Mouse (Mus musculus) CH12F3 (cell line): Measurements from ENCODE around the gene Fcgr2b.

Experiments used
- in situ Hi-C: fragments of 300-500 bp; cut with MboI; formaldehyde crosslinking; loops from 2 replicates; pipeline ENCODE4 v1.14.3; 2020; ENCODE audit warnings: low sequenced_read_pairs

The Fcgr2b gene

GRCm38 (mm10) chr1:170928467-170928866 lies 47.9 kb downstream of the Fcgr2b start:
- in situ Hi-C loops: no loop called here

GRCm38 (mm10) chr1:170927378-170927777 lies 49.0 kb downstream of the Fcgr2b start, which contains the start of gene Fcrla:
Fcrla (minus strand) TSS chr1:170927583.
- in situ Hi-C loops: no loop called here

DNA sequence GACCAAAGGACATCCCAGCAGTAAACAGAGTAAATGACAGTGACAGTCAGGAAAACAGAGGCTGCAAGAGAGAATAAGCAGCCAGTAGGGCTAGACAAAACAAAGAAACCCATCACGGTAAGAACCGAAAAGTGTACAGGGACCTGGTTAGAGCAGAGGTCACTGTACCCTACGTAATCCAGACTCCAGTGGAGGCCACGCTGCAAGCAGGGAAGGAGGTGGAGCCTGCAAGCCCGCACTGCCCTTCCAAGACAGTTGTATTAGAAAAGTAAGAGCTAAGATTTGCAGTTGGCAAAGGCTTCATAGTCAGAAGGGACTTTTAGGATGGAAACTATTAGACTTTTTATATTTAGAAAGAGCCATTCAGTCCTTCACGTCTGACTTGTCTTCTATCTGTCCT lies 49.4 kb downstream of the Fcgr2b start:
- in situ Hi-C loops: no loop called here

- in situ Hi-C loops: no loop called here
Measured at GRCm38 (mm10) chr1:170924485-170924884, 51.9 kb downstream of the Fcgr2b start.

DNA sequence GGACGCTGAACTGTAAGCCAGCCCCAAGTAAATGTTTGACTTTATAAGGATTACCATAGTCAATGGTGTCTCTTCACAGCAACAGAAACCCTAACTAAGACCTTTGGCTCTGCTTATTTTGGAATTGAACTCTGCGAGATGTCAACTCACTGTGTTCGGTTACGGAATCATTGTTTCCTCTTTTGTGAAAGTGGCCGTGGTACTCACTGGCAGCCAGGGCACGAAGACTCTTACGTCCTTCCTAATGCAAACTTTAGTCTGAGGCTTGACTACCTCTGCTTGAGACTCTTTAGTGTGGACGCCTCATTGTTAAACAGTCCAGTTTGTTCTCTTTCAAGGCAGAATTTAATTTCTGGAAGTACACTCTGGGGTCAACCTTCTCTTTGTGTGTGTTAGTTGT lies 57.0 kb downstream of the Fcgr2b start:
- in situ Hi-C loops: no loop called here

GRCm38 (mm10) chr1:170915657-170916056 lies 60.7 kb downstream of the Fcgr2b start:
- in situ Hi-C loops: no loop called here

DNA sequence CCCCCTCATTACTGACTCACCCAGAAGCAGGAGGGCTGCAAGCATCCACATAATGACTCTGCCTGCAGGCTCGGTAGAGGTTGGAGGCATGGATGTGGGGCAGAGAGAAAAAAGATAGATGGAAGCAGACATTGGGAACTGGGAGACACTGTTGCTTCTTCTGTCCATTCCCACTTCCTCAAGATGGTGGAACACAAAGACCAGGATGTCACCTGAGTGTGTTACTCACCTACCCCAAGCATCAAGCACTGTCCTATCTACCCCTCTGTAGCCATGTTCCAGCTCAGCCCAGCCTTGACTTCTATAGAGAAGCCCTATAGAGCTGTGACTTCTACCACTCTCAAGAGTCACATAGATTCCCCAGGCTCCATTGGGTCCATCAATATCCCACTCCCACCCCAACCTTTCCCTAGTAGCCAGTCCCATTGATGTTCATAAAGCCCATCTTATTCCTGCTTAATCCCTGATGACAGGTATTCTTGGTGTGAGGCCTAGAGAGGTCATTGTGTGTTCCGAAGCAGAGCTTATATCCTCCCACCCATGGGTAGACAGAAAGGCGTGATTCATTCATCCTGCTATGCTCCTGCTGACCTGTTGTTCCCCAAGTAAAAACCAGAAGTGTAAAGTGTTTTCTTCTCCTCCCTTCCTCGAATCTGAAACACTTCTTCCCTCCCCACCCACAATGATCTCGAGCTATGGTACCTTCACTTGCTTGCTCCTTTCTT lies 63.3 kb downstream of the Fcgr2b start, which contains the start of gene Fcrlb:
Fcrlb (minus strand) TSS at position 51 of the 725 bp plus-strand sequence.
- in situ Hi-C loops: no loop called here

DNA sequence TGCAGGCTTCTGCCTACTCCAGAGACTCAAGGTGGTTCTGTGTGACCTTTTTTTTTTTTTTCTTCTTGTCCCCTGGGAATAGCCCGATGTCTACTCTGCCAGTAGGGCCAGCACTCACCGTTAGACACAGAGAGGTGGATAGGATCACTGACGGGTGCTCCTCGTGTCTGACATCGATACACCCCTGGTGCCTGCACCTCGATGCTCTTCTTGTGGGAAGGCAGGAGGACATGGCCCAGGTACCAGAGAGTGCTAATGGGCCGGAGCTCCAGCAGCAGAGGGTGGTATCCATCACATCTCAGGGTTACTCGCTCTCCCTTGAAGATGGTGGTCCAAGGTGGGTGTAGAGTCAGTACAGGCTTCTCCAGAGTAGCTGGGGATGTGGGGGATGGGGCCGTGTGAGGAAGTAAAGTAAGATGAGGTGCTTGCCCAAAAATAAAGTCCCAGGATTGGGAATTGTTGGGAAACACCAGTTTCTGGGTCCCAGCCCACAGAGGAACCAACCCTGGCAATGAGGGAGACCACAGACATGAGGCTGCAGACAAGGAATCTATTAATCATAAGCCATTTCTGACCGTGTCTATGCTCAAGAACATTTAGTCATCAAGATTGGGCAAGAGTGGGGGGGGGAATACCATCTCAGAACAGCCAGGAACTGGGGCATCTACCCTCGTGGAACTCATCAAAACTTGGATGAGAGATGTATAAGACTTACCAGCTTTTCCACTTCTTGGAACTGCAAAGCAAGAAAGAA lies 64.3 kb downstream of the Fcgr2b start:
- in situ Hi-C loops: no loop called here
